Mouse (Mus musculus): ENCODE data around the gene Rufy1. TPM values are rescaled to one million over a fixed set of nuclear protein-coding genes. Genes with fewer than 3 reads are reported as not detected.
"Not testable (repeated sequence)": the region's sequence is repeated elsewhere in the genome, so short reads cannot be mapped to it uniquely, and the experiment has no call there.

Gene Rufy1
- polyA plus RNA-seq, 1 experiment: 10.7 TPM

GRCm38 (mm10) chr11:50461481-50461880, 30.6 kb upstream of the Rufy1 start:
- no peak for TF ChIP-seq CTCF (IDR thresholded peaks at IDR 0.05; ENCODE audit: borderline replicate concordance, control insufficient read depth, extremely low read depth, insufficient read depth, low read length, poor library complexity)
- no peak for TF ChIP-seq POLR2A (IDR thresholded peaks at IDR 0.05; ENCODE audit: control insufficient read depth, extremely low read depth, insufficient read depth, low read length, poor library complexity)
- no peak overlapping the region for H3K4me3 ChIP-seq (ENCODE audit: control insufficient read depth, insufficient read depth, low read length)
- H3K4me1 ChIP-seq (replicated peaks; ENCODE audit: control insufficient read depth, insufficient read depth, low read length): no peaks in the 10 kb centered on the region
- DNase-seq: no peak
- H3K27me3 ChIP-seq (ENCODE audit: control insufficient read depth, insufficient read depth, low read length): no peaks in the 10 kb centered on the region
- H3K27ac ChIP-seq (ENCODE audit: control insufficient read depth, insufficient read depth, low read length): no peak overlapping the region
- H3K36me3 ChIP-seq (ENCODE audit: control insufficient read depth, insufficient read depth, low read length): no peaks in the 10 kb centered on the region
- WGBS: 90% methylated on average over 7 of the region's 7 CpGs

- DNase-seq: no peak
- Histone ChIP-seq H3K4me1 (replicated peaks; ENCODE audit: control insufficient read depth, insufficient read depth, low read length) (no peaks in the 10 kb centered on the region), H3K27me3 (ENCODE audit: control insufficient read depth, insufficient read depth, low read length) (no peaks in the 10 kb centered on the region), H3K36me3 (ENCODE audit: control insufficient read depth, insufficient read depth, low read length) (no peaks in the 10 kb centered on the region), H3K27ac (ENCODE audit: control insufficient read depth, insufficient read depth, low read length) (no peak overlapping the region), H3K4me3 (ENCODE audit: control insufficient read depth, insufficient read depth, low read length) (no peak overlapping the region)
- 79% methylated on average over 2 of the region's 2 CpGs for WGBS
- TF ChIP-seq POLR2A (IDR thresholded peaks at IDR 0.05; ENCODE audit: control insufficient read depth, extremely low read depth, insufficient read depth, low read length, poor library complexity) (no peak), CTCF (IDR thresholded peaks at IDR 0.05; ENCODE audit: borderline replicate concordance, control insufficient read depth, extremely low read depth, insufficient read depth, low read length, poor library complexity) (no peak)
These were observed 28.3 kb upstream of the Rufy1 start for GRCm38 (mm10) chr11:50459250-50459649.

DNA sequence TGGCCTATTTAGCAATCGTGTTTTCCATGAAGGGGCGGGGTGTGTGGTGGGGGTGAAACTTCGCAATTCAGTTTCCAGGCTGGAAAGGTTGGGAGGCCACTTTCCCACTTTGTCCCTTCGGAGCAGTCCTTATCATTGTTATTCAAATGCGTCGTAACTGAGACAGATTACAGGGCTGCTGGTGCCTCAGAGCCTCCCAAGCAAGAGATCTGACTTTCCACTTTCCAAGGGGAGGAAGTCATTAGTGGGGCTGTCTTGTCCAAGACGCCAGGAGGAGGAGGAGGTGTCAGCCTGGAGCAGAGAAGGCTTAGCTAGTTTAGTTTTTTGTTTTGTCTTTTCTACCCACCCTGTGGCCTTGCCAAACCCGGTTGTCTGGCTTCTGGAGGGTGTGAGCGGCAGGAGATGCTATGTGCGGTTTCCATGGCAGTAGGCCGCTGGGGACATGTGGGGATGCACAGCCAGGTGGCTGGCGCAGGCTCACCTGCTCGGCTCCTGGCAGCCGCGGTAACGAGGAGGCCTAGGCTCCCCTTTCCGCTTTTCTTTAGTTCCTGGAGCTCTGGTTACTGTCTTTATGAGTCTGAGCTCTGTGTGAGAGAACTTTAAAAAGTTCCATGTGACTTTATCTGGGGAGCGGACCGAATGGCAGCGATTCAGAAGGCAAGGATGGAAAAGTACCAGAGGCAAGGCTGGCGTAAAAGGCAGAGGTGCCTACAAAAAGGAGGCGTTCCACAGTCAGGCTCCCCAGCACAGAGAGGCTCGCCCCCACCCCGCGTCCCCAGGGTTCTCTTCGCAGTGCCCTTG, 26.4 kb upstream of the Rufy1 start:
- Histone ChIP-seq H3K27ac (ENCODE audit: control insufficient read depth, insufficient read depth, low read length) (no peak overlapping the region), H3K27me3 (ENCODE audit: control insufficient read depth, insufficient read depth, low read length) (no peaks in the 10 kb centered on the region)

DNA sequence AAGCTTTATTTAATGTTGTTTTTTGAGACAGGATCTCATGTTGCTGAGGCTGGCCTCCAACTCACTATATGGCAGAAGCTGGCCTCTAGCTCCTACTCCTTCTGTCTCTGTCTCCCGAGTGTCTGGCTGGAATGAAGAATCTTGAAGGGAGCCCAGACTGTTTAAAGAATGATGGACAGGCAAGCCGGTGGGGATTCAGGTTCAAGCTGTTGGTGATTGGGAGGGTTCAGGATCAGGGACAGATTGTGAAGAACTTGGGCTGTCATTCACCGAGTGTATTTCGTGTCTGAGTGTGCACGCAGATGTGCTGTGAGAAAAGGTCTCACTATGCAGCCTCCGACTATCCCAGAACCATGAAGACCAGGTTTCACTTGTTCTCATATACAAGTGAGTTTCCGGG, 25.5 kb upstream of the Rufy1 start:
- no peak overlapping the region for H3K27ac ChIP-seq (ENCODE audit: control insufficient read depth, insufficient read depth, low read length)
- TF ChIP-seq CTCF (IDR thresholded peaks at IDR 0.05; ENCODE audit: borderline replicate concordance, control insufficient read depth, extremely low read depth, insufficient read depth, low read length, poor library complexity): no peak
- TF ChIP-seq POLR2A (IDR thresholded peaks at IDR 0.05; ENCODE audit: control insufficient read depth, extremely low read depth, insufficient read depth, low read length, poor library complexity): no peak
- H3K27me3 ChIP-seq (ENCODE audit: control insufficient read depth, insufficient read depth, low read length): no peaks in the 10 kb centered on the region
- no peak overlapping the region for H3K4me3 ChIP-seq (ENCODE audit: control insufficient read depth, insufficient read depth, low read length)
- H3K36me3 ChIP-seq (ENCODE audit: control insufficient read depth, insufficient read depth, low read length): no peaks in the 10 kb centered on the region
- no peak for DNase-seq
- WGBS: 77% methylated on average over 7 of the region's 7 CpGs
- H3K4me1 ChIP-seq (replicated peaks; ENCODE audit: control insufficient read depth, insufficient read depth, low read length): no peaks in the 10 kb centered on the region

More for the DNA sequence above, 26.4 kb upstream of the Rufy1 start:
- Histone ChIP-seq H3K36me3 (ENCODE audit: control insufficient read depth, insufficient read depth, low read length) (no peaks in the 10 kb centered on the region), H3K4me3 (ENCODE audit: control insufficient read depth, insufficient read depth, low read length) (no peak overlapping the region), H3K4me1 (replicated peaks; ENCODE audit: control insufficient read depth, insufficient read depth, low read length) (no peaks in the 10 kb centered on the region)
- TF ChIP-seq POLR2A (IDR thresholded peaks at IDR 0.05; ENCODE audit: control insufficient read depth, extremely low read depth, insufficient read depth, low read length, poor library complexity) (no peak), CTCF (IDR thresholded peaks at IDR 0.05; ENCODE audit: borderline replicate concordance, control insufficient read depth, extremely low read depth, insufficient read depth, low read length, poor library complexity) (no peak)
- DNase-seq: no peak
- WGBS: 26% methylated on average over 26 of the region's 26 CpGs

- DNase-seq: no peak
- 83% methylated on average over 6 of the region's 6 CpGs for WGBS
- Histone ChIP-seq H3K27ac (ENCODE audit: control insufficient read depth, insufficient read depth, low read length) (no peak overlapping the region), H3K4me1 (replicated peaks; ENCODE audit: control insufficient read depth, insufficient read depth, low read length) (no peaks in the 10 kb centered on the region), H3K27me3 (ENCODE audit: control insufficient read depth, insufficient read depth, low read length) (no peaks in the 10 kb centered on the region), H3K36me3 (ENCODE audit: control insufficient read depth, insufficient read depth, low read length) (no peaks in the 10 kb centered on the region), H3K4me3 (ENCODE audit: control insufficient read depth, insufficient read depth, low read length) (no peak overlapping the region)
- TF ChIP-seq POLR2A (IDR thresholded peaks at IDR 0.05; ENCODE audit: control insufficient read depth, extremely low read depth, insufficient read depth, low read length, poor library complexity): no peak
- TF ChIP-seq CTCF (IDR thresholded peaks at IDR 0.05; ENCODE audit: borderline replicate concordance, control insufficient read depth, extremely low read depth, insufficient read depth, low read length, poor library complexity): no peak
These were observed 24.0 kb upstream of the Rufy1 start for GRCm38 (mm10) chr11:50454934-50455333.

DNA sequence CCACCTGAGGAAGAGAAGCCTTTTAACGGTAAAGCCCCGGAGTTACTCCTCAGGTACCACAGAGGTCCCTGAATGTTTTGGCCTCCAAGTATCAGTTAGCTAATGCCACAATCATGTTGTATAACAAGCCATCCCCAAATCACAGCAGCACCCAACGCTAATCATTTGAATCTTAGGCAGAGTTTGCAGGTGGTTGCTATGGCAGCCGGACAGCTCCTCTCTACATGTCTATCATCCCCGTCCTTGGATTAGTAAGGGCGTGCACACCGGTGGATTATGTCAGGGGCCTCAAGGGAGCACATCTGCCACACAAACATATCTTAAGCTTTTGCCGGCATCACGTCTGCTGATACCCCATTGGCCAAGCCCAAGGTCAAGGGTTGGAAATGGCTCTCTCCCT, 19.3 kb upstream of the Rufy1 start:
- no peak overlapping the region for H3K27ac ChIP-seq (ENCODE audit: control insufficient read depth, insufficient read depth, low read length)
- no peaks in the 10 kb centered on the region for H3K36me3 ChIP-seq (ENCODE audit: control insufficient read depth, insufficient read depth, low read length)
- H3K27me3 ChIP-seq (ENCODE audit: control insufficient read depth, insufficient read depth, low read length): no peaks in the 10 kb centered on the region
- no peaks in the 10 kb centered on the region for H3K4me1 ChIP-seq (replicated peaks; ENCODE audit: control insufficient read depth, insufficient read depth, low read length)
- TF ChIP-seq POLR2A (IDR thresholded peaks at IDR 0.05; ENCODE audit: control insufficient read depth, extremely low read depth, insufficient read depth, low read length, poor library complexity) (no peak), CTCF (IDR thresholded peaks at IDR 0.05; ENCODE audit: borderline replicate concordance, control insufficient read depth, extremely low read depth, insufficient read depth, low read length, poor library complexity) (no peak)
- WGBS: 85% methylated on average over 9 of the region's 9 CpGs
- no peak for DNase-seq
- H3K4me3 ChIP-seq (ENCODE audit: control insufficient read depth, insufficient read depth, low read length): no peak overlapping the region

DNA sequence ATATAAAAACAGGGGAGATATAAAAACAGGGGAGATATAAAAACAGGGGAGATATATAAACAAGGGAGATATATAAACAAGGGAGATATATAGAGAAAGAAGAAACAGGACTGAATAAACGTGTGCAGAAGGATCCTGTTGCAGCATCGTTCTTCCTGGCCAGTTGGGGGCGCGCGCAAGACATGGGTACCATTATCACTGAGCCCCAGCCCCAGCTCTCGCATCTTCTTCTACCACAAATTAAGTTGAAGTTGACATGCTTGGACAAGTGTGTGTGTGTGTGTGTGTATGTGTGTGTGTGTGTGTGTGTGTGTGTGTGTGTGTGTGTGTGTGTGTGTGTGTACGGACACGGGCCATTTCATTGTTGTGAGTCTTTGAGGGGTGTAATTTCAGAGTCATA, 17.2 kb upstream of the Rufy1 start:
- not testable (repeated sequence) for H3K27me3 ChIP-seq (ENCODE audit: control insufficient read depth, insufficient read depth, low read length); H3K36me3 ChIP-seq (ENCODE audit: control insufficient read depth, insufficient read depth, low read length); H3K4me3 ChIP-seq (ENCODE audit: control insufficient read depth, insufficient read depth, low read length); H3K4me1 ChIP-seq (replicated peaks; ENCODE audit: control insufficient read depth, insufficient read depth, low read length); H3K27ac ChIP-seq (ENCODE audit: control insufficient read depth, insufficient read depth, low read length)
- peak; percentile 14 for DNase-seq
- WGBS: 47% methylated on average over 8 of the region's 8 CpGs
